8 mouse cellular contexts compared by ENCODE assay signal in the genomic region with DNA sequence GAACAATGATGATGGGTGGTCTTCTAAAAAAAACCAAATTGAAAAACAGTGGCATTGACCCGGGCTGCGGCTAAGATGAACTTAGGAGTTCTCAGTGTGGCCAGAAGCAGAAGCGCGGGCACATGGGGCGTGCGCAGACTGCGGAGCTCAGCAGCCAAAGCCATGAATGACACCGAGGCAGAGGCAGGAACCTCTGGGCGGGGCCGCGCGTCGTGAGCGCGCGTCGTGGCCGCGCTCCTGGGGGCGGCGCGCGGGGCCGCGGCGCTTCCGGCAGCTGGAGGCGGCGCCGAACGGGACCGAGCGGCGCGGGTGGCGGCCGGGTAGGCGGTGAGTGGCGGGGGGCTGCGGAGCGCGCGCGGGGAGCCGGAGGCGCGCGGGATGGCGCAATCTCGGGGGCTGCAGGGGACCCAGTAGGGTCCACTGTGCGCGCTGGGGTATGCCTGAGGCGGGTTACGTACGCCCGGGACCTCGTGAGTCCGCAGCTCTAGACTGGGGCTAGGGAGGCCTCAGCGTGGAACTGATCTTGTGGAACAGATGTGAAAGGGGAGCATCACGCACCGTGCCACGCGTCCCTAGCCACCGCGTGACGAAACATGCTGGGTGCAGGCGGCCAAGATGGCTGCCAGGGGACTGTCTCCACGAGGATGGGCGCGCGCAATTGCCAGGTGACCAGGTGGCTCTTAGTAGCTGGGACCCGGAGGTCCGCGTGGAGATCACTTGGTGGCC. TPM values are rescaled to one million over a fixed set of nuclear protein-coding genes. Genes with fewer than 3 reads are reported as not detected.
A peak's percentile ranks its signal among the peaks of the same experiment; 100 is the strongest.
DNase-seq lines count a peak whose midpoint lies in the region; ATAC-seq and TF ChIP-seq lines count a peak whose summit lies in the region.

A gene (plus strand): TSS at position 264 of the 726 bp plus-strand sequence.

- peak within 1 kb of the TSS; percentile 77 for H3K27ac ChIP-seq in heart, embryonic 13.5 days (replicated peaks)
- peak within 1 kb of the TSS; percentile 77 for H3K27ac ChIP-seq in liver, embryonic 11.5 days (ENCODE audit: low read depth, low read length)
- peak within 1 kb of the TSS; percentile 69 for H3K27ac ChIP-seq in stomach, embryonic 14.5 days (ENCODE audit: low read length)

- peak within 1 kb of the TSS; percentile 88 for H3K4me3 ChIP-seq in heart, embryonic 13.5 days
- H3K4me3 ChIP-seq in liver, embryonic 11.5 days (ENCODE audit: low read depth, low read length), result peak within 1 kb of the TSS; percentile 66
- H3K4me3 ChIP-seq in myocyte, result peak within 1 kb of the TSS; percentile 82
- H3K4me3 ChIP-seq in stomach, embryonic 14.5 days (ENCODE audit: low read depth, low read length), result peak within 1 kb of the TSS; percentile 73

- peaks cover 44% of the 10 kb centered on the region for H3K79me2 ChIP-seq in myocyte (ENCODE audit: control insufficient read depth, insufficient read depth)

- TF ChIP-seq CTCF in brain, embryonic 14.5 days (IDR thresholded peaks at IDR 0.05; ENCODE audit: borderline replicate concordance, extremely low read depth, insufficient read depth, insufficient read length), result no peak

- H3K27me3 ChIP-seq in heart, embryonic 13.5 days (replicated peaks), result no peaks in the 10 kb centered on the region
- H3K27me3 ChIP-seq in liver, embryonic 11.5 days (replicated peaks; ENCODE audit: control insufficient read depth, insufficient read depth, low read length), result no peaks in the 10 kb centered on the region
- H3K27me3 ChIP-seq in myocyte (ENCODE audit: control insufficient read depth, insufficient read depth, insufficient read length), result no peaks in the 10 kb centered on the region
- no peaks in the 10 kb centered on the region for H3K27me3 ChIP-seq in stomach, embryonic 14.5 days (ENCODE audit: control insufficient read depth, insufficient read depth, low read length)

- peak; percentile 82 for ATAC-seq in erythroid progenitor cell, adult 5-6 weeks (replicated peaks; ENCODE audit: low FRiP score, poor library complexity, severe bottlenecking)
- ATAC-seq in heart, embryonic 13.5 days (ENCODE audit: extremely low read depth, insufficient number of reproducible peaks, low FRiP score, low TSS enrichment), result peak; percentile 60
- ATAC-seq in liver, embryonic 11.5 days (replicated peaks; ENCODE audit: low FRiP score), result peak; percentile 84
- ATAC-seq in stomach, embryonic 14.5 days (ENCODE audit: insufficient number of reproducible peaks, insufficient read depth, low FRiP score, low read depth), result peak; percentile 74

- TF ChIP-seq POLR2A in brain, embryonic 14.5 days (IDR thresholded peaks at IDR 0.05; ENCODE audit: borderline replicate concordance, extremely low read depth, insufficient read depth, insufficient read length, poor library complexity, severe bottlenecking), result peak; percentile 80
- peak; percentile 68 for TF ChIP-seq POLR2A in myocyte (IDR thresholded peaks at IDR 0.05; ENCODE audit: insufficient read length, low read depth)

- peak within 1 kb of the TSS; percentile 91 for H3K9ac ChIP-seq in heart, embryonic 13.5 days
- peak within 1 kb of the TSS; percentile 88 for H3K9ac ChIP-seq in liver, embryonic 11.5 days (ENCODE audit: low read depth, low read length)
- H3K9ac ChIP-seq in stomach, embryonic 14.5 days (replicated peaks; ENCODE audit: low read depth, low read length), result peak within 1 kb of the TSS; percentile 78

- WGBS in heart, embryonic 13.5 days, result under 1% methylated on average over 74 of the region's 74 CpGs
- WGBS in liver, embryonic 11.5 days, result under 1% methylated on average over 74 of the region's 74 CpGs
- WGBS in stomach, embryonic 14.5 days, result under 1% methylated on average over 73 of the region's 74 CpGs

- H3ac ChIP-seq in myocyte (ENCODE audit: control insufficient read depth, insufficient read length), result peak within 1 kb of the TSS; percentile 13

- H3K4me2 ChIP-seq in heart, embryonic 13.5 days, result peak within 1 kb of the TSS; percentile 84
- H3K4me2 ChIP-seq in liver, embryonic 11.5 days, result peak within 1 kb of the TSS; percentile 78
- peak within 1 kb of the TSS; percentile 83 for H3K4me2 ChIP-seq in myocyte (ENCODE audit: low read depth)
- peak within 1 kb of the TSS; percentile 74 for H3K4me2 ChIP-seq in stomach, embryonic 14.5 days (replicated peaks; ENCODE audit: low read depth, low read length)

- H3K4me1 ChIP-seq in heart, embryonic 13.5 days, result peaks cover 26% of the 10 kb centered on the region
- peaks cover 3% of the 10 kb centered on the region for H3K4me1 ChIP-seq in liver, embryonic 11.5 days (replicated peaks; ENCODE audit: control insufficient read depth, insufficient read depth, low read length)
- H3K4me1 ChIP-seq in stomach, embryonic 14.5 days (ENCODE audit: control insufficient read depth, insufficient read depth, low read length), result 0 out of 2 replicates have a peak, but pooled peaks cover 5% of the 10 kb centered on the region

- H3K36me3 ChIP-seq in heart, embryonic 13.5 days, result no peaks in the 10 kb centered on the region
- peaks cover 6% of the 10 kb centered on the region; the same call in 1 of the 2 replicates for H3K36me3 ChIP-seq in liver, embryonic 11.5 days (ENCODE audit: control insufficient read depth, insufficient read depth, low read length)
- no peaks in the 10 kb centered on the region for H3K36me3 ChIP-seq in myocyte (ENCODE audit: control insufficient read depth, insufficient read depth)
- 0 out of 2 replicates have a peak, but pooled peaks cover 5% of the 10 kb centered on the region for H3K36me3 ChIP-seq in stomach, embryonic 14.5 days (ENCODE audit: control insufficient read depth, insufficient read depth, low read length)

- H3K9me3 ChIP-seq in heart, embryonic 13.5 days, result no peaks in the 10 kb centered on the region
- H3K9me3 ChIP-seq in liver, embryonic 11.5 days (ENCODE audit: control insufficient read depth, low read length), result no peaks in the 10 kb centered on the region
- H3K9me3 ChIP-seq in stomach, embryonic 14.5 days (ENCODE audit: control insufficient read depth, low read depth, low read length), result no peaks in the 10 kb centered on the region

- DNase-seq in CD4-positive, CD25-positive, alpha-beta regulatory T cell, adult 2 months (ENCODE audit: low read depth, low spot score), result peak; percentile 89
- peak; percentile 89 for DNase-seq in brain, embryonic 14.5 days (ENCODE audit: low read depth)
- peak; percentile 83 for DNase-seq in kidney, postnatal 10 days
- DNase-seq in liver, embryonic 11.5 days (ENCODE audit: low spot score), result peak; percentile 83

TF ChIP-seq in myocyte, 11 proteins besides CTCF, POLR2A, EP300 and RAD21:
- TF ChIP-seq TCF3 (IDR thresholded peaks at IDR 0.05; ENCODE audit: insufficient read length, low read depth), result no peak
- TF ChIP-seq USF1 (IDR thresholded peaks at IDR 0.05; ENCODE audit: low read depth), result no peak
- peak in 1 of 3 experiments; percentile 28 for TF ChIP-seq MYOD1 (IDR thresholded peaks at IDR 0.05; ENCODE audit: control insufficient read depth in 1 of 3, insufficient read length in 2 of 3, low read depth in 2 of 3)
- TF ChIP-seq MYOG (IDR thresholded peaks at IDR 0.05; ENCODE audit: control insufficient read depth in 1 of 3, insufficient read depth in 1 of 3, insufficient read length in 2 of 3, low read depth in 2 of 3), result peak in 1 of 3 experiments; percentile 16
- TF ChIP-seq POLR2AphosphoS2 (IDR thresholded peaks at IDR 0.05; ENCODE audit: insufficient read length, low read depth), result peak; percentile 21
- no peak for TF ChIP-seq TCF12 (IDR thresholded peaks at IDR 0.05; ENCODE audit: insufficient read depth, poor library complexity, severe bottlenecking)
- TF ChIP-seq REST (IDR thresholded peaks at IDR 0.05; ENCODE audit: insufficient read depth, insufficient read length), result no peak
- no peak for TF ChIP-seq CEBPB (IDR thresholded peaks at IDR 0.05; ENCODE audit: insufficient read depth, poor library complexity, severe bottlenecking)
- no peak for TF ChIP-seq MAX (IDR thresholded peaks at IDR 0.05; ENCODE audit: low read depth)
- TF ChIP-seq E2F4 (IDR thresholded peaks at IDR 0.05; ENCODE audit: insufficient read depth), result no peak
- no peak for TF ChIP-seq SRF (IDR thresholded peaks at IDR 0.05; ENCODE audit: control insufficient read depth, insufficient read length, low read depth)

RNA-seq across cellular contexts. Expression of the gene that starts here (rescaled TPM):
- 49.1 and 62.2 TPM in 2 replicates for polyA plus RNA-seq in brain, embryonic 14.5 days (2012; rRNA removed)
- 30.6 and 39.8 TPM in 2 replicates for total RNA-seq in erythroid progenitor cell, adult 5-6 weeks (2015; ENCODE audit: low replicate concordance)
- total RNA-seq in erythroid progenitor cell, adult 5-6 weeks (2017; ENCODE audit: low replicate concordance), result 12.6 and 15.1 TPM in 2 replicates
- polyA plus RNA-seq in heart, embryonic 13.5 days (2015; fragmentation: Nextera tagmentation; extraction: Ambion mirVana), result 27.8 and 28.7 TPM in 2 replicates
- polyA plus RNA-seq in liver, embryonic 11.5 days (2014; fragmentation: Nextera tagmentation; extraction: Ambion mirVana), result 142 and 149 TPM in 2 replicates
- 10.9 TPM for polyA plus RNA-seq in myocyte (2012; fragmentation: generic; extraction: Trizol)
- polyA plus RNA-seq in stomach, embryonic 14.5 days (2014; fragmentation: Nextera tagmentation; extraction: Ambion mirVana), result 67.0 and 74.9 TPM in 2 replicates

Comparison
In these comparisons a context has a peak if more than half of its experiments do, and no peak if none do; other contexts are left out.
1. Peak in every context shown above with its lines: DNase-seq, ATAC-seq, H3K4me3 ChIP-seq and H3K27ac ChIP-seq.